Mouse (Mus musculus) bone marrow, adult 2 months (tissue): ENCODE results near the gene Nfe2. TPM values are rescaled to one million over a fixed set of nuclear protein-coding genes. Genes with fewer than 3 reads are reported as not detected.

Source experiments
- H3K27ac ChIP-seq: fragments of 200-500 bp; 2 replicates; pipeline ENCODE4 v1.5.1; 2012; ENCODE audit warnings: low read depth, mild to moderate bottlenecking, control low read depth, inconsistent platforms, low read length; ENCODE audit not compliant: control insufficient read depth, poor library complexity, insufficient read depth
- H3K4me1 ChIP-seq: fragments of 200-500 bp; 2 replicates; pipeline ENCODE4 v1.6.1; 2011; ENCODE audit warnings: low read length; ENCODE audit not compliant: control insufficient read depth, insufficient read depth
- H3K4me3 ChIP-seq: fragments of 200-500 bp; replicated peaks from 2 replicates; pipeline ENCODE3; 2011; ENCODE audit warnings: mild to moderate bottlenecking, low read depth, low read length, control low read depth; ENCODE audit not compliant: control insufficient read depth
- CTCF ChIP-seq: fragments of 200-500 bp; IDR thresholded peaks from 2 replicates; pipeline ENCODE4 v1.5.1; 2011; ENCODE audit warnings: low read length, control low read depth; ENCODE audit not compliant: control insufficient read depth, insufficient read depth
- POLR2A ChIP-seq: fragments of 200-500 bp; IDR thresholded peaks from 2 replicates; pipeline ENCODE4 v1.6.1; 2011; ENCODE audit warnings: low read depth, mild to moderate bottlenecking, control low read depth, low read length, borderline replicate concordance; ENCODE audit not compliant: control insufficient read depth
- WGBS: fragments of 180-500 bp; shearing (Covaris S2); methylation state at CpG from one replicate; pipeline ENCODE4 v1.1.7; 2018; 5-methylcytosine and 5-hydroxymethylcytosine counted together
- polyA plus RNA-seq: library from polyadenylated mRNA; stranded (reverse); fragments of >200 nt; gene quantifications from 2 replicates; pipeline ENCODE4 v1.2.4, GENCODE M21; 2011; ENCODE audit warnings: low replicate concordance; ENCODE audit not compliant: missing spikeins, insufficient read depth, insufficient read length

Gene Nfe2
- polyA plus RNA-seq, 1 experiment: 304 TPM

DNA sequence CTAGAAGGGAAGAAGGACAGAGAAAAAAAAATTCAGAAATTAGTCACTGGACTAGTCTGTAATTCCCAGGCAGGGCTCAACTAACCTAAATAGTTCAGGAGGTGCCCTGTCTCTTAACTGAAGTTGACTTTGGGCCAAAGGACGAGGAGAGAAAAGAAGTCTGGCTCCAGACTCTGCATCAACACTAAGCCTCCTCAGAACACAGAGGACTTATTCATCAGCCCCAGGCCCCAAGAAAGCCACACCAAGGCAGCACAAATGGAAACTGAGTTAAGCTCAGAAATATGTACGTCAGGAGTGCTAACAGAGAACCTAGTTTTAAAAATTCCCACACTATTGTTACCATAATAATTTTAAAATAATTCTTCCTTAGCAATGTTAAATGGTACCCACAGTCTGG is 44.1 kb downstream of the Nfe2 start:
- WGBS: 83% methylated on average over 2 of the region's 2 CpGs
- Histone ChIP-seq H3K27ac (no peak overlapping the region), H3K4me3 (no peak overlapping the region), H3K4me1 (no peaks in the 10 kb centered on the region)
- TF ChIP-seq CTCF (no peak), POLR2A (no peak)

- no peak for TF ChIP-seq POLR2A
- no peak for TF ChIP-seq CTCF
- H3K4me1 ChIP-seq: no peaks in the 10 kb centered on the region
- no peak overlapping the region for H3K4me3 ChIP-seq
- H3K27ac ChIP-seq: no peak overlapping the region
- 54% methylated on average over 2 of the region's 2 CpGs for WGBS
Measured at GRCm38 (mm10) chr15:103205156-103205555, 53.0 kb downstream of the Nfe2 start.

DNA sequence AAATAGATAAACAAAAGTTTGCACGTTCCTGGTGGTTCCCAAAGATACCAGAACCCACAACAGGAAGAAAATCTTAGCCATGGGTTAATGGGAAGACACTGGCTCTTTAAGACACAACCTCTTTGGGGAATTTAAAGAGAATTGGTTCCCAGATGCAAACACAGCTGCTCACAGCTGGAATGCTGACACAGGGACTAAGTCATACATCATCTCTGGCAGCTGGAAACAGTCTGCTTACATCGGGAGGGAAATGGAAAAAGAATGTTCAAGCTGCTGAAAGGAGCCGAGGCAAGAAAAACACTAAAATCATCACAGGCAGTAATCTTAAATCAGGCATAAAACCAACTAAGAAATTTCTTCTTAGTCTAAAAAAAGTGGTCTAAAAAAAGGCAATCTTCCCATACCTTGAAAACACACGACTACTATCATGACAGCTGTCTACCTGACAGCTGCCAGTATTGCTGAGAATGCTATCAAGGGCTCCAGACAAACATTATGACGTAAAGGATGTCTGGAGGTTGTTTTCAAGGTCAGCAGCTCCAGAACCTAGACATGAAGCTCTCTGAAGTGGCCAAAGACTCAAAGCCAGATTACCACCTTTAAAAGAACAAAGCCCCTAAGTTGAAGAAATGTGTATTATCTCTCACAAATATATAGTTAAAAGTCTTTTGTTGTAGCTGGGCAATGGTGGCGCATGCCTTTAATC is 56.0 kb downstream of the Nfe2 start:
- H3K27ac ChIP-seq: no peak overlapping the region
- no peak for TF ChIP-seq POLR2A
- TF ChIP-seq CTCF: no peak
- no peaks in the 10 kb centered on the region for H3K4me1 ChIP-seq
- WGBS: 78% methylated on average over 6 of the region's 6 CpGs
- H3K4me3 ChIP-seq: no peak overlapping the region

Other genes starting within 250 kb of the Nfe2 start
- 1.1 and 1.5 TPM in 2 replicates for gene Hoxc4, start 239.5 kb downstream of the Nfe2 start, polyA plus RNA-seq
- gene Smug1, start 91.3 kb downstream of the Nfe2 start, polyA plus RNA-seq: 3.0 and 3.9 TPM in 2 replicates
- gene Cbx5, start 18.6 kb downstream of the Nfe2 start, polyA plus RNA-seq: 178 and 226 TPM in 2 replicates
- 406 and 641 TPM in 2 replicates for gene Hnrnpa1, start 18.0 kb downstream of the Nfe2 start, polyA plus RNA-seq
- gene Copz1, start 14.3 kb upstream of the Nfe2 start, polyA plus RNA-seq: 146 and 155 TPM in 2 replicates
- 1.5 and 2.3 TPM in 2 replicates for gene Gpr84, start 52.2 kb upstream of the Nfe2 start, polyA plus RNA-seq
- gene Zfp385a, start 81.7 kb upstream of the Nfe2 start, polyA plus RNA-seq: 9.8 and 12.7 TPM in 2 replicates
- gene Itga5, start 108.4 kb upstream of the Nfe2 start, polyA plus RNA-seq: 7.3 and 23.1 TPM in 2 replicates
- gene Gtsf1, start 172.1 kb upstream of the Nfe2 start, polyA plus RNA-seq: 2.9 TPM in 1 of 2 replicates, not detected in the other
- not detected in 2 replicates for gene Gtsf2, start 190.1 kb upstream of the Nfe2 start, polyA plus RNA-seq
- gene Nckap1l, start 195.4 kb upstream of the Nfe2 start, polyA plus RNA-seq: 32.0 and 65.9 TPM in 2 replicates
- 15.2 and 32.6 TPM in 2 replicates for gene Pde1b, start 244.6 kb upstream of the Nfe2 start, polyA plus RNA-seq